In genomic region chr1:166002520-166003155, GRCm38 (mm10) we compare ENCODE assay signal across 8 mouse cellular contexts. TPM values are rescaled to one million over a fixed set of nuclear protein-coding genes. Genes with fewer than 3 reads are reported as not detected.
DNase-seq lines count a peak whose midpoint lies in the region; ATAC-seq and TF ChIP-seq lines count a peak whose summit lies in the region.

Pou2f1 (minus strand) TSS chr1:166002678.

- H3K27ac ChIP-seq in cortical plate, adult 2 months (ENCODE audit: insufficient read depth, low read length), result peak within 1 kb of the TSS; percentile 95

- H3K9me3 ChIP-seq in megakaryocyte, embryonic 14.5 days, result no peaks in the 10 kb centered on the region

- peak; percentile 58 for ATAC-seq in activated CD4-positive, CD25-positive, alpha-beta regulatory T cell, adult 4 months

- peak; percentile 94 to 97 for DNase-seq in gastrocnemius, adult 8-10 months (ENCODE audit: low spot score in 2 of 2)
- DNase-seq in hindlimb bud, embryonic 11.5 days (ENCODE audit: extremely low spot score, low read depth, low spot score), result peak; percentile 96
- peak; percentile 91 to 97 for DNase-seq in left cerebral cortex, adult 8-10 months (ENCODE audit: low spot score in 2 of 2)
- DNase-seq in right cerebral cortex, postnatal 10 days (ENCODE audit: low spot score in 2 of 2), result peak; percentile 98
- DNase-seq in urinary bladder, postnatal 25 days (ENCODE audit: low spot score), result peak; percentile 95

- peak; percentile 35; the same call in 1 of the 2 replicates for TF ChIP-seq CTCF in cortical plate, adult 2 months (IDR thresholded peaks at IDR 0.05; ENCODE audit: extremely low read depth, insufficient read depth, low read length)

- peaks cover 3% of the 10 kb centered on the region; the same call in 1 of the 2 replicates for H3K4me1 ChIP-seq in cortical plate, adult 2 months (ENCODE audit: control insufficient read depth, insufficient read depth, low read length)
- peaks cover 46% of the 10 kb centered on the region for H3K4me1 ChIP-seq in megakaryocyte, embryonic 14.5 days

- no peaks in the 10 kb centered on the region for H3K36me3 ChIP-seq in megakaryocyte, embryonic 14.5 days (replicated peaks; ENCODE audit: low read length)

- peak; percentile 68; the same call in 1 of the 2 replicates for TF ChIP-seq POLR2A in cortical plate, adult 2 months (IDR thresholded peaks at IDR 0.05; ENCODE audit: extremely low read depth, insufficient read depth, low read length)

- peak within 1 kb of the TSS; percentile 53 for H3K4me3 ChIP-seq in cortical plate, adult 2 months (ENCODE audit: insufficient read depth, low read length)
- peak within 1 kb of the TSS; percentile 97 for H3K4me3 ChIP-seq in megakaryocyte, embryonic 14.5 days (replicated peaks)

- H3K27me3 ChIP-seq in megakaryocyte, embryonic 14.5 days (replicated peaks), result no peaks in the 10 kb centered on the region

RNA-seq across cellular contexts. Expression of gene Pou2f1, which starts in this region (rescaled TPM):
- 10 to 100 TPM; 34.8 to 36.9 TPM for polyA plus RNA-seq in activated CD4-positive, CD25-positive, alpha-beta regulatory T cell, adult 4 months (2017; shearing (Covaris generic))
- 7.4 and 7.7 TPM in 2 replicates for polyA plus RNA-seq in cortical plate, adult 2 months (2012; rRNA removed)
- total RNA-seq in gastrocnemius, adult 8-10 months (2022), result 1 to 10 TPM; 7.4 to 8.9 (median 7.9) TPM
- total RNA-seq in left cerebral cortex, adult 8-10 months (2022), result 10 to 100 TPM; 16.4 to 23.9 (median 19.0) TPM
- polyA plus RNA-seq in megakaryocyte, embryonic 14.5 days (2012; ENCODE audit: insufficient read depth, low replicate concordance), result 3.8 and 3.9 TPM in 2 replicates

Comparison
In these comparisons a context has a peak if more than half of its experiments do, and no peak if none do; other contexts are left out.
1. Peak in every context shown above with its lines: DNase-seq, ATAC-seq, H3K4me3 ChIP-seq and H3K27ac ChIP-seq.